Mouse (Mus musculus) midbrain, embryonic 11.5 days (tissue): ENCODE data around the gene Dchs1. TPM values are rescaled to one million over a fixed set of nuclear protein-coding genes. Genes with fewer than 3 reads are reported as not detected.

Experiments
- ATAC-seq: fragments of 200-750 bp; cut with Nextera tagmentation; 2 replicates; pipeline ENCODE4 v1.8.0; 2017; ENCODE audit warnings: moderate TSS enrichment, moderate library complexity; ENCODE audit not compliant: low FRiP score
- DNase-seq: peaks from one replicate; pipeline ENCODE4 v3.0.0; 2015; ENCODE audit warnings: low spot score; ENCODE audit errors: missing footprints
- H3K27ac ChIP-seq: fragments of 300-500 bp; sonication (generic); 2 replicates; pipeline ENCODE4 v1.5.1; 2014; ENCODE audit warnings: low read depth, low read length
- H3K27me3 ChIP-seq: fragments of 300-500 bp; sonication (generic); 2 replicates; pipeline ENCODE4 v1.6.1; 2014; ENCODE audit warnings: mild to moderate bottlenecking, low read length, moderate library complexity, mixed read lengths; ENCODE audit not compliant: control insufficient read depth, insufficient read depth
- H3K36me3 ChIP-seq: fragments of 300-500 bp; sonication (generic); 2 replicates; pipeline ENCODE4 v1.6.1; 2014; ENCODE audit warnings: mild to moderate bottlenecking, low read length, moderate library complexity, mixed read lengths; ENCODE audit not compliant: control insufficient read depth, insufficient read depth
- H3K4me1 ChIP-seq: fragments of 300-500 bp; sonication (generic); 2 replicates; pipeline ENCODE4 v1.6.1; 2014; ENCODE audit warnings: low read length; ENCODE audit not compliant: control insufficient read depth, insufficient read depth
- H3K4me2 ChIP-seq: fragments of 300-500 bp; sonication (generic); 2 replicates; pipeline ENCODE4 v1.6.1; 2014; ENCODE audit warnings: mild to moderate bottlenecking, moderate library complexity
- H3K4me3 ChIP-seq: fragments of 300-500 bp; sonication (generic); 2 replicates; pipeline ENCODE4 v1.5.1; 2014; ENCODE audit warnings: low read depth, low read length
- H3K9ac ChIP-seq: fragments of 300-500 bp; sonication (generic); 2 replicates; pipeline ENCODE4 v1.6.1; 2014; ENCODE audit warnings: low read length
- H3K9me3 ChIP-seq: fragments of 300-500 bp; sonication (generic); 2 replicates; pipeline ENCODE4 v1.6.1; 2016; ENCODE audit warnings: low read length; ENCODE audit not compliant: control insufficient read depth
- WGBS: fragments of 180-500 bp; shearing (Covaris S2); extraction: QIAGEN DNeasy Blood & Tissue Kit; methylation state at CpG from one replicate; pipeline ENCODE4 v1.1.7; 2014; 5-methylcytosine and 5-hydroxymethylcytosine counted together
- polyA plus RNA-seq: library from polyadenylated mRNA; unstranded; fragments of >200 nt; fragmentation: Nextera tagmentation; extraction: Ambion mirVana; gene quantifications from 2 replicates; pipeline ENCODE4 v1.2.1, GENCODE M21; 2014

Gene Dchs1
- polyA plus RNA-seq, 1 experiment from 2014 or later: 12.7 TPM

GRCm38 (mm10) chr7:105734826-105735225, 52.6 kb downstream of the Dchs1 start:
- Histone ChIP-seq H3K4me2 (no peak overlapping the region), H3K36me3 (peaks cover 18% of the 10 kb centered on the region; the same call in 1 of the 2 replicates), H3K9me3 (no peaks in the 10 kb centered on the region), H3K27me3 (no peaks in the 10 kb centered on the region), H3K4me3 (no peak overlapping the region), H3K27ac (no peak overlapping the region), H3K4me1 (peaks cover 22% of the 10 kb centered on the region; the same call in 1 of the 2 replicates), H3K9ac (0 out of 2 replicates have a peak overlapping the region, but pooled peaks have one; percentile 10)
- 90% methylated on average over 8 of the region's 8 CpGs for WGBS
- no peak for ATAC-seq
- peak; percentile 69 for DNase-seq

GRCm38 (mm10) chr7:105733836-105734235, 53.6 kb downstream of the Dchs1 start:
- peaks cover 18% of the 10 kb centered on the region; the same call in 1 of the 2 replicates for H3K36me3 ChIP-seq
- no peaks in the 10 kb centered on the region for H3K27me3 ChIP-seq
- H3K9ac ChIP-seq: no peak overlapping the region
- 95% methylated on average over 11 of the region's 11 CpGs for WGBS
- H3K4me3 ChIP-seq: no peak overlapping the region
- DNase-seq (peak; percentile 75), ATAC-seq (no peak)
- H3K9me3 ChIP-seq: no peaks in the 10 kb centered on the region
- H3K27ac ChIP-seq: no peak overlapping the region
- H3K4me2 ChIP-seq: no peak overlapping the region
- peaks cover 23% of the 10 kb centered on the region for H3K4me1 ChIP-seq

GRCm38 (mm10) chr7:105728701-105729428, 58.6 kb downstream of the Dchs1 start:
- H3K27ac ChIP-seq: peak overlapping the region; percentile 36; the same call in 1 of the 2 replicates
- no peaks in the 10 kb centered on the region for H3K27me3 ChIP-seq
- DNase-seq (peak; percentile 85), ATAC-seq (peak; percentile 71)
- peaks cover 12% of the 10 kb centered on the region; the same call in 1 of the 2 replicates for H3K36me3 ChIP-seq
- no peak overlapping the region for H3K4me3 ChIP-seq
- 54% methylated on average over 6 of the region's 6 CpGs for WGBS
- H3K9ac ChIP-seq: 0 out of 2 replicates have a peak overlapping the region, but pooled peaks have one; percentile 6
- H3K9me3 ChIP-seq: no peaks in the 10 kb centered on the region
- peaks cover 7% of the 10 kb centered on the region for H3K4me1 ChIP-seq
- no peak overlapping the region for H3K4me2 ChIP-seq

- Histone ChIP-seq H3K9me3 (no peaks in the 10 kb centered on the region), H3K4me1 (peaks cover 7% of the 10 kb centered on the region), H3K36me3 (no peaks in the 10 kb centered on the region), H3K4me3 (no peak overlapping the region), H3K27ac (no peak overlapping the region), H3K9ac (no peak overlapping the region), H3K27me3 (no peaks in the 10 kb centered on the region), H3K4me2 (no peak overlapping the region)
- ATAC-seq (no peak), DNase-seq (no peak)
- WGBS: 92% methylated on average over 4 of the region's 4 CpGs
These were observed 60.5 kb downstream of the Dchs1 start for GRCm38 (mm10) chr7:105726980-105727325.

- H3K27ac ChIP-seq: no peak overlapping the region
- 85% methylated on average over 4 of the region's 4 CpGs for WGBS
These were observed 61.1 kb downstream of the Dchs1 start for GRCm38 (mm10) chr7:105726144-105726979.

GRCm38 (mm10) chr7:105721916-105722315, 65.5 kb downstream of the Dchs1 start:
- Histone ChIP-seq H3K4me3 (no peak overlapping the region), H3K9me3 (no peaks in the 10 kb centered on the region), H3K27me3 (no peaks in the 10 kb centered on the region), H3K4me1 (no peaks in the 10 kb centered on the region), H3K27ac (no peak overlapping the region), H3K9ac (no peak overlapping the region), H3K36me3 (no peaks in the 10 kb centered on the region), H3K4me2 (no peak overlapping the region)
- ATAC-seq: no peak
- 73% methylated on average over 2 of the region's 2 CpGs for WGBS
- DNase-seq: no peak

More at GRCm38 (mm10) chr7:105726144-105726979, 61.1 kb downstream of the Dchs1 start:
- no peak overlapping the region for H3K4me3 ChIP-seq
- H3K27me3 ChIP-seq: no peaks in the 10 kb centered on the region
- ATAC-seq: peak; percentile 81
- no peak overlapping the region for H3K9ac ChIP-seq
- H3K9me3 ChIP-seq: no peaks in the 10 kb centered on the region
- peaks cover 7% of the 10 kb centered on the region for H3K4me1 ChIP-seq
- H3K4me2 ChIP-seq: no peak overlapping the region
- DNase-seq: peak; percentile 92
- H3K36me3 ChIP-seq: no peaks in the 10 kb centered on the region

- no peak for ATAC-seq
These were observed 72.1 kb downstream of the Dchs1 start for GRCm38 (mm10) chr7:105715366-105715765.

GRCm38 (mm10) chr7:105708733-105709132, 78.7 kb downstream of the Dchs1 start:
- no peak overlapping the region for H3K4me3 ChIP-seq
- no peak overlapping the region for H3K4me2 ChIP-seq
- H3K36me3 ChIP-seq: no peaks in the 10 kb centered on the region
- DNase-seq (no peak), ATAC-seq (no peak)
- no peak overlapping the region for H3K9ac ChIP-seq
- WGBS: 93% methylated on average over 5 of the region's 5 CpGs
- H3K9me3 ChIP-seq: no peaks in the 10 kb centered on the region
- no peak overlapping the region for H3K27ac ChIP-seq
- no peaks in the 10 kb centered on the region for H3K4me1 ChIP-seq
- H3K27me3 ChIP-seq: no peaks in the 10 kb centered on the region

More at GRCm38 (mm10) chr7:105715366-105715765, 72.1 kb downstream of the Dchs1 start:
- Histone ChIP-seq H3K36me3 (no peaks in the 10 kb centered on the region), H3K4me1 (no peaks in the 10 kb centered on the region), H3K27me3 (no peaks in the 10 kb centered on the region), H3K27ac (no peak overlapping the region), H3K4me2 (no peak overlapping the region), H3K9me3 (no peaks in the 10 kb centered on the region), H3K4me3 (no peak overlapping the region), H3K9ac (no peak overlapping the region)
- whole genome bisulfite sequencing: 63% methylated on average over 3 of the region's 3 CpGs
- DNase-seq: no peak

- Histone ChIP-seq H3K9me3 (no peaks in the 10 kb centered on the region), H3K9ac (no peak overlapping the region), H3K4me3 (no peak overlapping the region), H3K27ac (no peak overlapping the region), H3K36me3 (no peaks in the 10 kb centered on the region), H3K27me3 (no peaks in the 10 kb centered on the region), H3K4me2 (no peak overlapping the region), H3K4me1 (no peaks in the 10 kb centered on the region)
- WGBS: 96% methylated on average over 4 of the region's 4 CpGs
- ATAC-seq: no peak
- DNase-seq: no peak
These were observed 83.6 kb downstream of the Dchs1 start for GRCm38 (mm10) chr7:105703816-105704215.
